Mouse (Mus musculus) heart, embryonic 10.5 days (tissue): ENCODE results near the gene Naa38. TPM values are rescaled to one million over a fixed set of nuclear protein-coding genes. Genes with fewer than 3 reads are reported as not detected.

Source experiments
- DNase-seq: peaks from one replicate; pipeline ENCODE4 v3.0.0-alpha.2; 2017; ENCODE audit warnings: low spot score
- H3K27ac ChIP-seq: fragments of 300-500 bp; sonication (generic); 2 replicates; pipeline ENCODE4 v1.5.1; 2016; ENCODE audit warnings: mild to moderate bottlenecking
- H3K27me3 ChIP-seq: fragments of 300-500 bp; sonication (generic); 2 replicates; pipeline ENCODE4 v1.6.1; 2016; ENCODE audit warnings: mild to moderate bottlenecking; ENCODE audit not compliant: poor library complexity, insufficient read depth, severe bottlenecking
- H3K36me3 ChIP-seq: fragments of 300-500 bp; sonication (generic); 2 replicates; pipeline ENCODE4 v1.6.1; 2016; ENCODE audit warnings: mild to moderate bottlenecking, moderate library complexity
- H3K4me1 ChIP-seq: fragments of 300-500 bp; sonication (generic); 2 replicates; pipeline ENCODE4 v1.6.1; 2016; ENCODE audit warnings: mild to moderate bottlenecking
- H3K4me3 ChIP-seq: fragments of 300-500 bp; sonication (generic); 2 replicates; pipeline ENCODE4 v1.5.1; 2016; ENCODE audit warnings: mild to moderate bottlenecking, moderate library complexity
- H3K9me3 ChIP-seq: fragments of 300-500 bp; sonication (generic); 2 replicates; pipeline ENCODE4 v1.6.1; 2016; ENCODE audit warnings: mild to moderate bottlenecking, moderate library complexity
- WGBS: fragments of 180-500 bp; shearing (Covaris S2); methylation state at CpG from one replicate; pipeline ENCODE4 v1.1.7; 2016; 5-methylcytosine and 5-hydroxymethylcytosine counted together
- polyA plus RNA-seq: library from polyadenylated mRNA; unstranded; fragments of >200 nt; fragmentation: Nextera tagmentation; extraction: Ambion mirVana; gene quantifications from 2 replicates; pipeline ENCODE4 v1.2.1, GENCODE M21; 2016

The Naa38 gene
- polyA plus RNA-seq, 1 experiment from 2014 or later = 158 TPM

GRCm38 (mm10) chr11:69426246-69426645 lies 31.0 kb downstream of the Naa38 start:
- 86% methylated on average over 2 of the region's 2 CpGs for WGBS
- no peak overlapping the region for H3K4me3 ChIP-seq

GRCm38 (mm10) chr11:69428751-69429150 lies 33.5 kb downstream of the Naa38 start:
- Histone ChIP-seq H3K4me1 (peaks cover 21% of the 10 kb centered on the region), H3K4me3 (no peak overlapping the region), H3K36me3 (no peaks in the 10 kb centered on the region), H3K9me3 (no peaks in the 10 kb centered on the region), H3K27ac (no peak overlapping the region), H3K27me3 (peaks cover 11% of the 10 kb centered on the region; the same call in 1 of the 2 replicates)
- 20% methylated on average over 4 of the region's 4 CpGs for WGBS
- no peak for DNase-seq

More at GRCm38 (mm10) chr11:69426246-69426645, 31.0 kb downstream of the Naa38 start:
- Histone ChIP-seq H3K27ac (no peak overlapping the region), H3K36me3 (no peaks in the 10 kb centered on the region), H3K27me3 (peaks cover 29% of the 10 kb centered on the region), H3K4me1 (peaks cover 19% of the 10 kb centered on the region), H3K9me3 (no peaks in the 10 kb centered on the region)
- DNase-seq = no peak

GRCm38 (mm10) chr11:69429313-69429712 lies 34.0 kb downstream of the Naa38 start:
- Histone ChIP-seq H3K9me3 (no peaks in the 10 kb centered on the region), H3K4me3 (no peak overlapping the region), H3K36me3 (no peaks in the 10 kb centered on the region), H3K4me1 (peaks cover 18% of the 10 kb centered on the region), H3K27ac (no peak overlapping the region), H3K27me3 (peaks cover 6% of the 10 kb centered on the region; the same call in 1 of the 2 replicates)
- WGBS = 33% methylated on average over 2 of the region's 2 CpGs
- no peak for DNase-seq

GRCm38 (mm10) chr11:69430631-69431030 lies 35.3 kb downstream of the Naa38 start:
- H3K27me3 ChIP-seq = peaks cover 5% of the 10 kb centered on the region; the same call in 1 of the 2 replicates
- H3K4me1 ChIP-seq = peaks cover 25% of the 10 kb centered on the region
- WGBS = 84% methylated on average over 15 of the region's 15 CpGs
- no peaks in the 10 kb centered on the region for H3K9me3 ChIP-seq
- no peak overlapping the region for H3K4me3 ChIP-seq
- H3K36me3 ChIP-seq = no peaks in the 10 kb centered on the region
- no peak for DNase-seq
- H3K27ac ChIP-seq = no peak overlapping the region

- Histone ChIP-seq H3K9me3 (no peaks in the 10 kb centered on the region), H3K4me3 (0 out of 2 replicates have a peak overlapping the region, but pooled peaks have one; percentile 15), H3K36me3 (no peaks in the 10 kb centered on the region), H3K27ac (no peak overlapping the region), H3K4me1 (peaks cover 28% of the 10 kb centered on the region), H3K27me3 (peaks cover 5% of the 10 kb centered on the region; the same call in 1 of the 2 replicates)
- peak; percentile 82 for DNase-seq
- WGBS = 43% methylated on average over 11 of the region's 11 CpGs
Observed at GRCm38 (mm10) chr11:69431829-69432639, 36.7 kb downstream of the Naa38 start.

- Histone ChIP-seq H3K4me3 (no peak overlapping the region), H3K9me3 (no peaks in the 10 kb centered on the region), H3K27me3 (peaks cover 5% of the 10 kb centered on the region; the same call in 1 of the 2 replicates), H3K36me3 (no peaks in the 10 kb centered on the region), H3K27ac (no peak overlapping the region), H3K4me1 (peaks cover 34% of the 10 kb centered on the region)
- 74% methylated on average over 11 of the region's 11 CpGs for WGBS
- no peak for DNase-seq
Observed at GRCm38 (mm10) chr11:69432640-69432982, 37.3 kb downstream of the Naa38 start.

GRCm38 (mm10) chr11:69433189-69433588 lies 37.9 kb downstream of the Naa38 start:
- 53% methylated on average over 6 of the region's 6 CpGs for WGBS
- no peak for DNase-seq
- H3K27ac ChIP-seq = no peak overlapping the region
- H3K36me3 ChIP-seq = no peaks in the 10 kb centered on the region
- H3K9me3 ChIP-seq = no peaks in the 10 kb centered on the region
- H3K27me3 ChIP-seq = peaks cover 5% of the 10 kb centered on the region; the same call in 1 of the 2 replicates
- no peak overlapping the region for H3K4me3 ChIP-seq
- peaks cover 38% of the 10 kb centered on the region for H3K4me1 ChIP-seq

GRCm38 (mm10) chr11:69437291-69437690 lies 42.0 kb downstream of the Naa38 start:
- no peaks in the 10 kb centered on the region for H3K9me3 ChIP-seq
- H3K4me1 ChIP-seq = peaks cover 30% of the 10 kb centered on the region
- peaks cover 5% of the 10 kb centered on the region; the same call in 1 of the 2 replicates for H3K27me3 ChIP-seq
- no peak for DNase-seq
- no peaks in the 10 kb centered on the region for H3K36me3 ChIP-seq
- H3K4me3 ChIP-seq = no peak overlapping the region
- H3K27ac ChIP-seq = no peak overlapping the region
- 21% methylated on average over 3 of the region's 3 CpGs for WGBS

- DNase-seq = no peak
- Histone ChIP-seq H3K4me1 (peaks cover 21% of the 10 kb centered on the region), H3K27me3 (no peaks in the 10 kb centered on the region; the same call in 1 of the 2 replicates), H3K9me3 (peaks cover 4% of the 10 kb centered on the region; the same call in 1 of the 2 replicates), H3K4me3 (no peak overlapping the region), H3K27ac (no peak overlapping the region), H3K36me3 (no peaks in the 10 kb centered on the region)
- WGBS = 29% methylated on average over 5 of the region's 5 CpGs
Observed at GRCm38 (mm10) chr11:69443328-69443727, 48.0 kb downstream of the Naa38 start.

Other genes with a start within 250 kb of the Naa38 start
- gene Alox12b, start 238.5 kb upstream of the Naa38 start, polyA plus RNA-seq = not detected in 2 replicates
- gene Alox8, start 197.6 kb upstream of the Naa38 start, polyA plus RNA-seq = 1.1 and 1.2 TPM in 2 replicates
- 0.24 and 0.46 TPM in 2 replicates for gene Gucy2e, start 158.5 kb upstream of the Naa38 start, polyA plus RNA-seq
- gene Cntrob, start 71.7 kb upstream of the Naa38 start, polyA plus RNA-seq = 20.7 and 21.4 TPM in 2 replicates
- gene Trappc1, start 71.5 kb upstream of the Naa38 start, polyA plus RNA-seq = 155 and 186 TPM in 2 replicates
- 0.45 and 0.59 TPM in 2 replicates for gene Kcnab3, start 69.2 kb upstream of the Naa38 start, polyA plus RNA-seq
- gene Rnf227, start 55.0 kb upstream of the Naa38 start, polyA plus RNA-seq = 6.4 and 9.8 TPM in 2 replicates
- 15.8 and 26.5 TPM in 2 replicates for gene Chd3, start 26.1 kb upstream of the Naa38 start, polyA plus RNA-seq
- gene Cyb5d1, start 144 bp downstream of the Naa38 start, polyA plus RNA-seq = 27.4 and 31.8 TPM in 2 replicates
- gene Tmem88, start 2.7 kb downstream of the Naa38 start, polyA plus RNA-seq = 38.9 and 52.5 TPM in 2 replicates
- gene Kdm6b, start 18.2 kb downstream of the Naa38 start, polyA plus RNA-seq = 20.9 and 26.9 TPM in 2 replicates
- gene Dnah2, start 153.6 kb downstream of the Naa38 start, polyA plus RNA-seq = 0.18 and 0.95 TPM in 2 replicates
- gene Efnb3, start 164.7 kb downstream of the Naa38 start, polyA plus RNA-seq = 61.0 and 89.9 TPM in 2 replicates
- 27.2 and 32.4 TPM in 2 replicates for gene Wrap53, start 184.8 kb downstream of the Naa38 start, polyA plus RNA-seq
- 104 and 161 TPM in 2 replicates for gene Trp53, start 184.9 kb downstream of the Naa38 start, polyA plus RNA-seq
- 15.6 and 24.1 TPM in 2 replicates for gene Atp1b2, start 210.5 kb downstream of the Naa38 start, polyA plus RNA-seq
- 0.25 and 7.5 TPM in 2 replicates for gene Shbg, start 222.4 kb downstream of the Naa38 start, polyA plus RNA-seq
- 18.8 and 21.8 TPM in 2 replicates for gene Sat2, start 226.5 kb downstream of the Naa38 start, polyA plus RNA-seq
- gene Fxr2, start 237.5 kb downstream of the Naa38 start, polyA plus RNA-seq = 31.5 and 44.7 TPM in 2 replicates